Mouse (Mus musculus) brain, adult 10 weeks (tissue): Measurements from ENCODE around the gene Tgm5. TPM values are rescaled to one million over a fixed set of nuclear protein-coding genes. Genes with fewer than 3 reads are reported as not detected.

Source experiments
- polyA plus RNA-seq: library from polyadenylated mRNA; stranded (reverse); fragments of 350-450 nt; fragmentation: Illumina TruSeq; extraction: RNeasy Lipid Tissue Mini Kit (QIAGEN cat#74804); gene quantifications from one replicate; pipeline ENCODE4 v1.2.3, GENCODE M21; 2015; ENCODE audit warnings: low read depth, low replicate concordance

Gene Tgm5
- not detected for polyA plus RNA-seq

GRCm38 (mm10) chr2:121085480-121086185 lies at the start of gene Tgm5:
Gene Tgm5 (minus strand): TSS chr2:121085841.

GRCm38 (mm10) chr2:121109695-121110094 lies 24.1 kb upstream of the Tgm5 start, which contains the start of gene Tgm7:
Gene Tgm7 (minus strand): TSS chr2:121109795.

GRCm38 (mm10) chr2:121036733-121037341 lies 48.8 kb downstream of the Tgm5 start, which contains the start of gene Epb42:
Gene Epb42 (minus strand): TSS chr2:121037072.

GRCm38 (mm10) chr2:121007925-121008663 lies 77.5 kb downstream of the Tgm5 start, which contains the start of gene Ccndbp1:
Gene Ccndbp1 (plus strand): TSS chr2:121008403.

Other genes starting within 250 kb of the Tgm5 start
- gene Cdan1, start 235.7 kb downstream of the Tgm5 start, polyA plus RNA-seq, result 15.6 TPM
- 32.1 TPM for gene Ttbk2, start 235.2 kb downstream of the Tgm5 start, polyA plus RNA-seq
- gene Ubr1, start 115.1 kb downstream of the Tgm5 start, polyA plus RNA-seq, result 20.8 TPM
- 30.4 TPM for gene Tmem62, start 108.8 kb downstream of the Tgm5 start, polyA plus RNA-seq
- 84.3 TPM for gene Ccndbp1, start 77.4 kb downstream of the Tgm5 start, polyA plus RNA-seq
- not detected for gene Epb42, start 48.8 kb downstream of the Tgm5 start, polyA plus RNA-seq
- not detected for gene Tgm7, start 24.0 kb upstream of the Tgm5 start, polyA plus RNA-seq
- gene Adal, start 54.6 kb upstream of the Tgm5 start, polyA plus RNA-seq, result 24.5 TPM
- 7.3 TPM for gene Lcmt2, start 54.8 kb upstream of the Tgm5 start, polyA plus RNA-seq
- 28.7 TPM for gene Tubgcp4, start 84.8 kb upstream of the Tgm5 start, polyA plus RNA-seq
- gene Zscan29, start 85.3 kb upstream of the Tgm5 start, polyA plus RNA-seq, result 4.7 TPM
- 59.2 TPM for gene Trp53bp1, start 185.6 kb upstream of the Tgm5 start, polyA plus RNA-seq
- 275 TPM for gene Map1a, start 203.8 kb upstream of the Tgm5 start, polyA plus RNA-seq